In genomic region chr7:95991250-95992032, GRCm38 (mm10) we compare ENCODE assay signal across 12 mouse cellular contexts.
DNase-seq lines count a peak whose midpoint lies in the region; ATAC-seq lines count a peak whose summit lies in the region.
"Had no signal": no experiment of that assay in that cellular context is flagged by ENCODE, and none has a peak within 500 bp of the region (broad histone marks: within the 10 kb centered on the region; RNA-seq: fewer than 3 reads in every experiment).

No protein-coding gene starts in this region.

- no peak overlapping the region for H3K4me3 ChIP-seq in forebrain, embryonic 11.5 days (ENCODE audit: low read depth, low read length)
- no peak overlapping the region for H3K4me3 ChIP-seq in forebrain, embryonic 10.5 days
- H3K4me3 ChIP-seq in hindbrain, embryonic 12.5 days: no peak overlapping the region
- H3K4me3 ChIP-seq in neural tube, embryonic 12.5 days: no peak overlapping the region
- H3K4me3 ChIP-seq: limb, embryonic 13.5 days had no signal

- no peak overlapping the region for H3K27ac ChIP-seq in forebrain, embryonic 11.5 days (ENCODE audit: low read depth, low read length)
- H3K27ac ChIP-seq in forebrain, embryonic 10.5 days: no peak overlapping the region
- no peak overlapping the region for H3K27ac ChIP-seq in hindbrain, embryonic 12.5 days
- H3K27ac ChIP-seq in neural tube, embryonic 12.5 days: no peak overlapping the region
- H3K27ac ChIP-seq: limb, embryonic 13.5 days had no signal

- WGBS in forebrain, embryonic 11.5 days: 55% methylated on average over 10 of the region's 10 CpGs
- WGBS in forebrain, embryonic 10.5 days: 64% methylated on average over 10 of the region's 10 CpGs
- 28% methylated on average over 10 of the region's 10 CpGs for WGBS in hindbrain, embryonic 12.5 days
- 38% methylated on average over 10 of the region's 10 CpGs for WGBS in neural tube, embryonic 12.5 days

- no peaks in the 10 kb centered on the region for H3K36me3 ChIP-seq in forebrain, embryonic 11.5 days (ENCODE audit: control insufficient read depth, insufficient read depth, low read length)
- no peaks in the 10 kb centered on the region for H3K36me3 ChIP-seq in forebrain, embryonic 10.5 days (replicated peaks)
- no peaks in the 10 kb centered on the region for H3K36me3 ChIP-seq in hindbrain, embryonic 12.5 days
- no peaks in the 10 kb centered on the region for H3K36me3 ChIP-seq in neural tube, embryonic 12.5 days
- H3K36me3 ChIP-seq: limb, embryonic 13.5 days had no signal

- H3K27me3 ChIP-seq in forebrain, embryonic 11.5 days (ENCODE audit: control insufficient read depth, insufficient read depth, low read length): no peaks in the 10 kb centered on the region
- peaks cover 4% of the 10 kb centered on the region; the same call in 1 of the 2 replicates for H3K27me3 ChIP-seq in forebrain, embryonic 10.5 days (ENCODE audit: poor library complexity, severe bottlenecking)
- H3K27me3 ChIP-seq in hindbrain, embryonic 12.5 days: peaks cover 17% of the 10 kb centered on the region
- no peaks in the 10 kb centered on the region for H3K27me3 ChIP-seq in neural tube, embryonic 12.5 days (replicated peaks)
- H3K27me3 ChIP-seq: limb, embryonic 13.5 days had no signal

- ATAC-seq in forebrain, embryonic 11.5 days (replicated peaks; ENCODE audit: low FRiP score): peak; percentile 80
- ATAC-seq in hindbrain, embryonic 12.5 days (ENCODE audit: low FRiP score): peak; percentile 94
- ATAC-seq in neural tube, embryonic 12.5 days (ENCODE audit: low FRiP score, low read depth): peak; percentile 83

- H3K9ac ChIP-seq in forebrain, embryonic 11.5 days (ENCODE audit: low read length): no peak overlapping the region
- H3K9ac ChIP-seq in hindbrain, embryonic 12.5 days: no peak overlapping the region
- no peak overlapping the region for H3K9ac ChIP-seq in neural tube, embryonic 12.5 days
- H3K9ac ChIP-seq: limb, embryonic 13.5 days had no signal

- DNase-seq in forebrain, embryonic 11.5 days (ENCODE audit: low spot score): no peak
- no peak for DNase-seq in forebrain, embryonic 10.5 days (ENCODE audit: extremely low spot score, low spot score)
- peak; percentile 66 for DNase-seq in embryo, embryonic 10.5 days (ENCODE audit: low spot score)
- no peak for DNase-seq in cerebellum, adult 9-11 months
- no peak for DNase-seq in thymus, postnatal 36 days
- DNase-seq in ovary, postnatal 36 days (ENCODE audit: low spot score): no peak
- DNase-seq: kidney, adult 2 months; layer of hippocampus, adult 9-11 months; thymus, postnatal 14 days had no signal

- H3K4me2 ChIP-seq in forebrain, embryonic 11.5 days (ENCODE audit: low read depth, low read length, severe bottlenecking): no peak overlapping the region
- no peak overlapping the region for H3K4me2 ChIP-seq in hindbrain, embryonic 12.5 days (replicated peaks)
- no peak overlapping the region for H3K4me2 ChIP-seq in neural tube, embryonic 12.5 days (replicated peaks)
- H3K4me2 ChIP-seq: limb, embryonic 13.5 days had no signal

- no peaks in the 10 kb centered on the region; the same call in 1 of the 2 replicates for H3K4me1 ChIP-seq in forebrain, embryonic 11.5 days (replicated peaks; ENCODE audit: control insufficient read depth, insufficient read depth, low read length)
- peaks cover 15% of the 10 kb centered on the region for H3K4me1 ChIP-seq in forebrain, embryonic 10.5 days
- peaks cover 3% of the 10 kb centered on the region; the same call in 1 of the 2 replicates for H3K4me1 ChIP-seq in hindbrain, embryonic 12.5 days
- no peaks in the 10 kb centered on the region for H3K4me1 ChIP-seq in neural tube, embryonic 12.5 days
- H3K4me1 ChIP-seq: limb, embryonic 13.5 days had no signal

- H3K9me3 ChIP-seq in forebrain, embryonic 11.5 days (ENCODE audit: control insufficient read depth, low read length): no peaks in the 10 kb centered on the region
- H3K9me3 ChIP-seq in forebrain, embryonic 10.5 days: no peaks in the 10 kb centered on the region
- H3K9me3 ChIP-seq in hindbrain, embryonic 12.5 days (replicated peaks): no peaks in the 10 kb centered on the region
- H3K9me3 ChIP-seq in neural tube, embryonic 12.5 days: no peaks in the 10 kb centered on the region
- H3K9me3 ChIP-seq: limb, embryonic 13.5 days had no signal
